Mouse (Mus musculus) CH12.LX (cell line): ENCODE data around the gene Lamp5. TPM values are rescaled to one million over a fixed set of nuclear protein-coding genes. Genes with fewer than 3 reads are reported as not detected.

Source experiments
- DNase-seq: peaks from one replicate; pipeline ENCODE4 v3.0.0-alpha.2; 2013; ENCODE audit errors: extremely low read depth
- H3K27ac ChIP-seq: 2 replicates; pipeline ENCODE4 v1.5.1; 2012; ENCODE audit warnings: low read depth, mild to moderate bottlenecking, control low read depth, moderate library complexity; ENCODE audit not compliant: insufficient read depth
- H3K27me3 ChIP-seq: replicated peaks from 2 replicates; pipeline ENCODE3; 2012; ENCODE audit warnings: inconsistent platforms
- H3K36me3 ChIP-seq, 2 experiments: replicated peaks in 1 of 2; 2 replicates each; pipeline versions ENCODE3 to v1.6.1; 2012; ENCODE audit warnings: inconsistent platforms in 1 of 2, low read length in 1 of 2, mild to moderate bottlenecking in 1 of 2, mixed read lengths in 1 of 2, moderate library complexity in 1 of 2; ENCODE audit not compliant: control insufficient read depth in 1 of 2, insufficient read depth in 1 of 2
- H3K4me1 ChIP-seq, 2 experiments: 2 replicates each; pipeline ENCODE4 v1.6.1; 2012; ENCODE audit warnings: inconsistent platforms in 1 of 2, moderate library complexity in 1 of 2; ENCODE audit not compliant: insufficient read depth in 2 of 2, control insufficient read depth in 1 of 2
- H3K4me2 ChIP-seq: 2 replicates; pipeline ENCODE4 v1.6.1; 2012; ENCODE audit warnings: low read depth, mild to moderate bottlenecking, control low read depth; ENCODE audit not compliant: poor library complexity, insufficient read depth, severe bottlenecking
- H3K4me3 ChIP-seq, 3 experiments: fragments of 150-350 bp in 1 of 3; sonication (generic) in 1 of 3; replicated peaks in 1 of 3; 2 replicates each; pipeline versions ENCODE3 to v1.5.1; 2011 to 2012; ENCODE audit warnings: low read depth in 2 of 3, low read length in 2 of 3, mild to moderate bottlenecking in 2 of 3, moderate library complexity in 2 of 3, control low read depth in 1 of 3, improper control_type of control experiment in 1 of 3, inconsistent platforms in 1 of 3, mixed read lengths in 1 of 3; ENCODE audit not compliant: poor library complexity in 1 of 3
- H3K79me2 ChIP-seq: replicated peaks from 2 replicates; pipeline ENCODE4 v1.6.1; 2012; ENCODE audit warnings: mild to moderate bottlenecking, moderate library complexity; ENCODE audit not compliant: control insufficient read depth, poor library complexity, insufficient read depth, severe bottlenecking; ENCODE audit errors: extremely low read depth
- H3K9ac ChIP-seq: 2 replicates; pipeline ENCODE4 v1.6.1; 2012; ENCODE audit warnings: low read depth, mild to moderate bottlenecking, control low read depth, moderate library complexity; ENCODE audit not compliant: insufficient read depth
- H3K9me3 ChIP-seq: replicated peaks from 2 replicates; pipeline ENCODE3; 2012; ENCODE audit warnings: low read length, inconsistent platforms, mixed read lengths
- CHD1 ChIP-seq: IDR thresholded peaks from 2 replicates; pipeline ENCODE4 v1.6.1; 2012; ENCODE audit warnings: low read depth, low read length, improper control_type of control experiment, inconsistent platforms
- CHD2 ChIP-seq: IDR thresholded peaks from 2 replicates; pipeline ENCODE4 v1.6.1; 2011; ENCODE audit warnings: low read length, improper control_type of control experiment
- E2F4 ChIP-seq: IDR thresholded peaks from 2 replicates; pipeline ENCODE4 v1.6.1; 2011; ENCODE audit warnings: low read depth, low read length, improper control_type of control experiment; ENCODE audit not compliant: insufficient replicate concordance
- ETS1 ChIP-seq: conservative IDR thresholded peaks from 2 replicates; pipeline ENCODE4 v1.6.1; 2012; ENCODE audit warnings: low read depth, mild to moderate bottlenecking, inconsistent platforms, low read length, improper control_type of control experiment, moderate library complexity
- GABPA ChIP-seq: IDR thresholded peaks from 2 replicates; pipeline ENCODE4 v1.6.1; 2012; ENCODE audit warnings: low read depth, low read length, improper control_type of control experiment, inconsistent platforms; ENCODE audit not compliant: insufficient replicate concordance
- JUND ChIP-seq: conservative IDR thresholded peaks from 2 replicates; pipeline ENCODE4 v1.6.1; 2011; ENCODE audit warnings: low read depth, low read length, improper control_type of control experiment
- MAFK ChIP-seq: IDR thresholded peaks from 2 replicates; pipeline ENCODE4 v1.6.1; 2011; ENCODE audit warnings: low read length, improper control_type of control experiment; ENCODE audit not compliant: insufficient replicate concordance
- MAX ChIP-seq: IDR thresholded peaks from 2 replicates; pipeline ENCODE4 v1.6.1; 2011; ENCODE audit warnings: low read length, improper control_type of control experiment
- MEF2A ChIP-seq: IDR thresholded peaks from 2 replicates; pipeline ENCODE4 v1.6.1; 2014; ENCODE audit warnings: low read depth, mild to moderate bottlenecking, inconsistent platforms, low read length, improper control_type of control experiment, borderline replicate concordance
- MYC ChIP-seq: IDR thresholded peaks from 2 replicates; pipeline ENCODE4 v1.6.1; 2011; ENCODE audit warnings: low read depth, mild to moderate bottlenecking, improper control_type of control experiment, low read length
- RAD21 ChIP-seq: IDR thresholded peaks from 2 replicates; pipeline ENCODE4 v1.6.1; 2011; ENCODE audit warnings: low read depth, mild to moderate bottlenecking, low read length, improper control_type of control experiment, moderate library complexity
- SIN3A ChIP-seq: IDR thresholded peaks from 2 replicates; pipeline ENCODE4 v1.6.1; 2012; ENCODE audit warnings: low read length, improper control_type of control experiment, inconsistent platforms
- TBP ChIP-seq: conservative IDR thresholded peaks from 2 replicates; pipeline ENCODE4 v1.6.1; 2011; ENCODE audit warnings: low read depth, low read length, improper control_type of control experiment
- USF1 ChIP-seq: IDR thresholded peaks from 2 replicates; pipeline ENCODE4 v1.6.1; 2014; ENCODE audit warnings: low read depth, mild to moderate bottlenecking, inconsistent platforms, low read length, improper control_type of control experiment
- USF2 ChIP-seq: conservative IDR thresholded peaks from 2 replicates; pipeline ENCODE4 v1.6.1; 2011; ENCODE audit warnings: low read depth, low read length, improper control_type of control experiment
- ZKSCAN1 ChIP-seq: IDR thresholded peaks from 2 replicates; pipeline ENCODE4 v1.6.1; 2012; ENCODE audit warnings: low read depth, inconsistent platforms, low read length, improper control_type of control experiment, borderline replicate concordance
- ZMIZ1 ChIP-seq: IDR thresholded peaks from 2 replicates; pipeline ENCODE4 v1.6.1; 2012; ENCODE audit warnings: low read depth, mild to moderate bottlenecking, inconsistent platforms, low read length, improper control_type of control experiment
- dilution Hi-C: fragments of 300-500 bp; cut with MboI; formaldehyde crosslinking; loops from 2 replicates; pipeline ENCODE4 v1.14.3; 2020; ENCODE audit warnings: low sequenced_read_pairs; ENCODE audit not compliant: extremely low pct_unique_long_range_greater_than_20kb, extremely low pct_ligation_motif_present
- in situ Hi-C: fragments of 300-500 bp; cut with MboI; formaldehyde crosslinking; loops from 3 replicates; pipeline ENCODE4 v1.14.3; 2019; ENCODE audit warnings: low sequenced_read_pairs, low pct_ligation_motif_present, low pct_unique_long_range_greater_than_20kb, mixed read lengths
- polyA plus RNA-seq: library from polyadenylated mRNA; unstranded; fragments of >175 nt; gene quantifications from 2 replicates; pipeline ENCODE4 v1.2.1, GENCODE M21; 2012; ENCODE audit warnings: low read depth; ENCODE audit not compliant: insufficient read length
- total RNA-seq, 2 experiments: library from RNA; depleted of rRNA; stranded (reverse); fragments of 300-350 nt in 1 of 2; fragments of >200 nt in 1 of 2; gene quantifications; 2 replicates each; pipeline ENCODE4 v1.2.3; 2012 to 2014

Lamp5 gene
- total and polyA plus RNA-seq, 3 experiments: not detected

DNA sequence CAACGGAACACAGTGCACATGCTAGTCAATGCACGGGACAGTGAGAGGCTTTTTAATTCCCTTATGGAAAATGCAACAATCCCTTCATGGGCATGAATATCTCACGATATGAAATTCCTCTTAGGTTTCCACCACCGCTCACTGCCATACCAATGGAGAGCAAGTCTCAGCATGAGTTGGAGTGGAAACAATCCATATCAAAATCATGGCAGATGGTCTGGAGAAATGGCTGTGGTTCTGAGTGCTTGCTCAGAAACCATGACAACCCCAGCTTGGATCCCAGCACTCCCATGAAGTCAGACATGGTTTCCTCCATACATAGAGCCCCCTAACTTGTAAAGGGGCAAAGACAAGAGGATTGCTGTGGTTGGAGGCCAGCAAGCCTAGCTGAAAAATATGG is 3.6 kb upstream of the Lamp5 start:
- no peaks in the 10 kb centered on the region for H3K27me3 ChIP-seq
- dilution Hi-C loops (no loop called here), in situ Hi-C loops (no loop called here)
- no peaks in the 10 kb centered on the region for H3K4me1 ChIP-seq
- no peak overlapping the region for H3K9ac ChIP-seq
- H3K4me3 ChIP-seq: no peak overlapping the region
- H3K27ac ChIP-seq: no peak overlapping the region
- no peak for DNase-seq
- no peaks in the 10 kb centered on the region for H3K36me3 ChIP-seq
- H3K9me3 ChIP-seq: peaks cover 61% of the 10 kb centered on the region
- no peak overlapping the region for H3K4me2 ChIP-seq
- TF ChIP-seq MAX (no peak), GABPA (no peak), JUND (no peak), MYC (no peak), ZKSCAN1 (no peak), CHD2 (no peak), MEF2A (no peak), SIN3A (no peak), TBP (no peak), USF2 (no peak), E2F4 (no peak), MAFK (no peak), ETS1 (no peak), CHD1 (no peak), ZMIZ1 (no peak), RAD21 (no peak)
- no peaks in the 10 kb centered on the region for H3K79me2 ChIP-seq

GRCm38 (mm10) chr2:136050793-136051615 is 1.0 kb upstream of the Lamp5 start:
- Histone ChIP-seq H3K9ac (no peak overlapping the region), H3K4me1 (no peaks in the 10 kb centered on the region), H3K36me3 (no peaks in the 10 kb centered on the region), H3K9me3 (peaks cover 61% of the 10 kb centered on the region), H3K4me3 (no peak overlapping the region), H3K4me2 (no peak overlapping the region), H3K27ac (no peak overlapping the region), H3K79me2 (no peaks in the 10 kb centered on the region), H3K27me3 (no peaks in the 10 kb centered on the region)
- in situ Hi-C loops: no loop called here
- no peak for DNase-seq
- TF ChIP-seq JUND (no peak), USF1 (no peak), TBP (no peak)
- dilution Hi-C loops: no loop called here
